Comparison of ENCODE assay signal across 30 mouse cellular contexts in the genomic region with DNA sequence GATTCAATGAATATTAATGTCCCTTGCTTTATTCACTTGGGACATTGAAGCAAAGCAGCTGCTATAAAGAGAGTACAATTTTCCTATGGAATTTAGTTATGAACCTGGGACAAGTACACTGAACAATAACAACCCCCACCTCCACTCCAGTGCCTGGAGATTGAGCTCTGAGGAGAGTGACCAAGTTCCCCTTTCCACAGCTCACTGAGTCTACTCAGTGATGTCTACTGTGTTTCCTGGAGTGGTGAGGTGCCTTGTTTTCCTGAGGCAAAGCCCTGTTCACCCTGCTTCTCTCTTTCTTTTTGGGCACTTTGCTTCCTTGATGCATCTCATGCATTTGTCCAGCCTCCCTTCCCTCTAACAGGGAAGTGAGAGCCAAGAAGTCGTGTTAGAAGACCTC. TPM values are rescaled to one million over a fixed set of nuclear protein-coding genes. Genes with fewer than 3 reads are reported as not detected.
DNase-seq lines count a peak whose midpoint lies in the region; ATAC-seq and TF ChIP-seq lines count a peak whose summit lies in the region.
"Had no signal": no experiment of that assay in that cellular context is flagged by ENCODE, and none has a peak within 500 bp of the region (broad histone marks: within the 10 kb centered on the region; RNA-seq: fewer than 3 reads in every experiment).

No protein-coding gene starts in this region.

- TF ChIP-seq CTCF in spleen, adult 2 months (IDR thresholded peaks at IDR 0.05; ENCODE audit: extremely low read depth, insufficient read depth, insufficient read length, insufficient replicate concordance): no peak

- no peaks in the 10 kb centered on the region for H3K9me3 ChIP-seq in forebrain, embryonic 12.5 days
- no peaks in the 10 kb centered on the region for H3K9me3 ChIP-seq in forebrain, embryonic 16.5 days (ENCODE audit: control insufficient read depth, low read length)
- no peaks in the 10 kb centered on the region for H3K9me3 ChIP-seq in hindbrain, embryonic 12.5 days (replicated peaks)
- H3K9me3 ChIP-seq: forebrain, embryonic 13.5 days; heart, embryonic 12.5 days; hindbrain, embryonic 10.5 days; limb, embryonic 13.5 days; midbrain, embryonic 13.5 days; neural tube, embryonic 15.5 days had no signal

- no peak overlapping the region for H3K4me3 ChIP-seq in forebrain, embryonic 12.5 days (replicated peaks)
- H3K4me3 ChIP-seq in forebrain, embryonic 16.5 days (replicated peaks; ENCODE audit: low read length): no peak overlapping the region
- no peak overlapping the region for H3K4me3 ChIP-seq in spleen, adult 2 months (ENCODE audit: extremely low read depth, insufficient read depth, insufficient read length)
- no peak overlapping the region for H3K4me3 ChIP-seq in hindbrain, embryonic 12.5 days
- H3K4me3 ChIP-seq: forebrain, embryonic 13.5 days; heart, adult 2 months; heart, embryonic 12.5 days; hindbrain, embryonic 10.5 days; left cerebral cortex, adult 2 months; limb, embryonic 13.5 days; midbrain, embryonic 13.5 days; neural tube, embryonic 15.5 days had no signal

- DNase-seq in spleen, adult 2 months (ENCODE audit: low read depth in 1 of 2, low spot score in 2 of 2): peak; percentile 4 to 30
- no peak for DNase-seq in spleen, postnatal 14 days (ENCODE audit: low spot score in 2 of 2)
- peak; percentile 57 for DNase-seq in splenic B cell, adult 2 months (ENCODE audit: low read depth, low spot score)
- no peak for DNase-seq in kidney, postnatal 4 days
- DNase-seq: adrenal gland, adult 2 months; adrenal gland, postnatal 36 days; cerebellum, adult 18-20 months; cerebellum, postnatal 10 days; gastrocnemius, postnatal 14 days; heart, adult 2 months; kidney, adult 8-10 months; lung, postnatal 36 days; thymus, adult 2 months; thymus, postnatal 36 days had no signal

- TF ChIP-seq POLR2A in spleen, adult 2 months (IDR thresholded peaks at IDR 0.05; ENCODE audit: low read depth, low read length): no peak

- peaks cover 6% of the 10 kb centered on the region for H3K4me1 ChIP-seq in forebrain, embryonic 12.5 days
- H3K4me1 ChIP-seq in forebrain, embryonic 16.5 days (replicated peaks; ENCODE audit: control insufficient read depth, insufficient read depth, low read length): no peaks in the 10 kb centered on the region
- H3K4me1 ChIP-seq in spleen, adult 2 months (ENCODE audit: control insufficient read depth, insufficient read depth, insufficient read length): peaks cover 8% of the 10 kb centered on the region
- peaks cover 3% of the 10 kb centered on the region; the same call in 1 of the 2 replicates for H3K4me1 ChIP-seq in hindbrain, embryonic 12.5 days
- H3K4me1 ChIP-seq: forebrain, embryonic 13.5 days; heart, embryonic 12.5 days; neural tube, embryonic 15.5 days had no signal

- peaks cover 26% of the 10 kb centered on the region for H3K36me3 ChIP-seq in forebrain, embryonic 12.5 days (replicated peaks)
- H3K36me3 ChIP-seq in forebrain, embryonic 16.5 days (ENCODE audit: control insufficient read depth, insufficient read depth): no peaks in the 10 kb centered on the region; the same call in 1 of the 2 replicates
- peaks cover 10% of the 10 kb centered on the region for H3K36me3 ChIP-seq in spleen, adult 2 months (ENCODE audit: control insufficient read depth, insufficient read depth, low read length)
- peaks cover 6% of the 10 kb centered on the region for H3K36me3 ChIP-seq in splenic B cell, adult 2 months (ENCODE audit: control insufficient read depth, insufficient read depth, low read length, poor library complexity, severe bottlenecking)
- peaks cover 40% of the 10 kb centered on the region for H3K36me3 ChIP-seq in hindbrain, embryonic 12.5 days

- 50% methylated on average over 1 of the region's 1 CpGs for WGBS in forebrain, embryonic 12.5 days
- WGBS in forebrain, embryonic 16.5 days: 75% methylated on average over 1 of the region's 1 CpGs
- 39% methylated on average over 1 of the region's 1 CpGs for WGBS in spleen, adult 2 months
- WGBS in hindbrain, embryonic 12.5 days: 60% methylated on average over 1 of the region's 1 CpGs

- no peak overlapping the region for H3K9ac ChIP-seq in forebrain, embryonic 12.5 days
- no peak overlapping the region for H3K9ac ChIP-seq in forebrain, embryonic 16.5 days (replicated peaks; ENCODE audit: low read depth, low read length)
- H3K9ac ChIP-seq in hindbrain, embryonic 12.5 days: no peak overlapping the region
- H3K9ac ChIP-seq: forebrain, embryonic 13.5 days; heart, embryonic 12.5 days; limb, embryonic 13.5 days; midbrain, embryonic 13.5 days; neural tube, embryonic 15.5 days had no signal

- no peak overlapping the region for H3K4me2 ChIP-seq in forebrain, embryonic 12.5 days
- H3K4me2 ChIP-seq in forebrain, embryonic 16.5 days (ENCODE audit: low read length): no peak overlapping the region
- no peak overlapping the region for H3K4me2 ChIP-seq in hindbrain, embryonic 12.5 days (replicated peaks)
- H3K4me2 ChIP-seq: forebrain, embryonic 13.5 days; heart, embryonic 12.5 days; limb, embryonic 13.5 days; liver, embryonic 11.5 days; midbrain, embryonic 13.5 days; neural tube, embryonic 15.5 days had no signal

- ATAC-seq in forebrain, embryonic 12.5 days (ENCODE audit: low FRiP score): no peak
- ATAC-seq in forebrain, embryonic 16.5 days: no peak
- ATAC-seq in granulocyte monocyte progenitor cell, adult 5-6 weeks (replicated peaks; ENCODE audit: poor library complexity, severe bottlenecking): peak; percentile 48
- no peak for ATAC-seq in hindbrain, embryonic 12.5 days (ENCODE audit: low FRiP score)
- ATAC-seq: activated CD4-positive, CD25-positive, alpha-beta regulatory T cell, adult 4 months; forebrain, embryonic 13.5 days; hindbrain, embryonic 16.5 days; intestine, embryonic 16.5 days; midbrain, embryonic 13.5 days had no signal

- no peaks in the 10 kb centered on the region for H3K27me3 ChIP-seq in forebrain, embryonic 12.5 days
- no peaks in the 10 kb centered on the region for H3K27me3 ChIP-seq in forebrain, embryonic 16.5 days (replicated peaks; ENCODE audit: control insufficient read depth, insufficient read depth, low read length)
- H3K27me3 ChIP-seq in spleen, adult 2 months (ENCODE audit: control insufficient read depth, insufficient read depth, low read length): no peaks in the 10 kb centered on the region
- H3K27me3 ChIP-seq in splenic B cell, adult 2 months (ENCODE audit: control insufficient read depth, insufficient read depth, low read length, poor library complexity, severe bottlenecking): no peaks in the 10 kb centered on the region; the same call in 1 of the 2 replicates
- no peaks in the 10 kb centered on the region for H3K27me3 ChIP-seq in hindbrain, embryonic 12.5 days
- H3K27me3 ChIP-seq: forebrain, embryonic 13.5 days; heart, embryonic 12.5 days; limb, embryonic 13.5 days; midbrain, embryonic 13.5 days; neural tube, embryonic 15.5 days had no signal

- 0 out of 2 replicates have a peak overlapping the region, but pooled peaks have one; percentile 8 for H3K27ac ChIP-seq in forebrain, embryonic 12.5 days
- no peak overlapping the region for H3K27ac ChIP-seq in forebrain, embryonic 16.5 days (ENCODE audit: low read length)
- no peak overlapping the region for H3K27ac ChIP-seq in spleen, adult 2 months (ENCODE audit: insufficient read depth, low read length)
- H3K27ac ChIP-seq in hindbrain, embryonic 12.5 days: no peak overlapping the region
- H3K27ac ChIP-seq: forebrain, embryonic 13.5 days; heart, adult 2 months; hindbrain, embryonic 10.5 days; kidney, postnatal 0 days; left cerebral cortex, adult 2 months; limb, embryonic 13.5 days; midbrain, embryonic 13.5 days; neural tube, embryonic 15.5 days had no signal

RNA-seq across cellular contexts. Expression of a gene that starts 58.9 kb away (rescaled TPM):
- polyA plus RNA-seq in forebrain, embryonic 12.5 days (2016; fragmentation: Nextera tagmentation; extraction: Ambion mirVana): 83.3 and 86.4 TPM in 2 replicates
- polyA plus RNA-seq in forebrain, embryonic 16.5 days (2015; fragmentation: Nextera tagmentation; extraction: Ambion mirVana): 99.2 and 109 TPM in 2 replicates
- 56.1 and 76.2 TPM in 2 replicates for polyA plus RNA-seq in spleen, adult 2 months (2012; rRNA removed)
- total RNA-seq in granulocyte monocyte progenitor cell, adult 5-6 weeks (2014; fragmentation: Nextera tagmentation): 84.0 and 103 TPM in 2 replicates
- total RNA-seq in granulocyte monocyte progenitor cell, adult 5-6 weeks (2017): 57.8 and 80.8 TPM in 2 replicates
- polyA plus RNA-seq in hindbrain, embryonic 12.5 days (2016; fragmentation: Nextera tagmentation; extraction: Ambion mirVana): 91.5 and 94.0 TPM in 2 replicates

Comparison
In these comparisons a context has a peak if more than half of its experiments do, and no peak if none do; other contexts are left out.
1. DNase-seq: peak in spleen, adult 2 months (2 of 2) and splenic B cell, adult 2 months (single experiment); none in spleen, postnatal 14 days (0 of 2) and kidney, postnatal 4 days (0 of 2).